Mouse (Mus musculus): ENCODE measurements around the gene Ccrl2. TPM values are rescaled to one million over a fixed set of nuclear protein-coding genes. Genes with fewer than 3 reads are reported as not detected.

Gene Ccrl2
- polyA plus RNA-seq, 1 experiment = not detected

GRCm38 (mm10) chr9:111072971-111073370, 15.7 kb upstream of the Ccrl2 start:
- TF ChIP-seq POLR2A (IDR thresholded peaks at IDR 0.05; ENCODE audit: insufficient read depth, low read depth, low read length) (no peak), CTCF (IDR thresholded peaks at IDR 0.05; ENCODE audit: insufficient read depth, low read depth, low read length) (no peak)
- Histone ChIP-seq H3K27ac (ENCODE audit: insufficient read depth, low read depth, low read length) (no peak overlapping the region), H3K4me1 (ENCODE audit: control insufficient read depth, insufficient read depth, low read length) (no peaks in the 10 kb centered on the region), H3K4me3 (ENCODE audit: insufficient read depth, low read depth, low read length) (no peak overlapping the region)
- WGBS = 82% methylated on average over 4 of the region's 4 CpGs

- Histone ChIP-seq H3K4me1 (ENCODE audit: control insufficient read depth, insufficient read depth, low read length) (no peaks in the 10 kb centered on the region), H3K4me3 (ENCODE audit: insufficient read depth, low read depth, low read length) (no peak overlapping the region), H3K27ac (ENCODE audit: insufficient read depth, low read depth, low read length) (no peak overlapping the region)
- 52% methylated on average over 7 of the region's 7 CpGs for WGBS
- TF ChIP-seq CTCF (IDR thresholded peaks at IDR 0.05; ENCODE audit: insufficient read depth, low read depth, low read length) = no peak
- no peak for TF ChIP-seq POLR2A (IDR thresholded peaks at IDR 0.05; ENCODE audit: insufficient read depth, low read depth, low read length)
These were observed 14.9 kb upstream of the Ccrl2 start for GRCm38 (mm10) chr9:111072175-111072574.

GRCm38 (mm10) chr9:111070546-111070961, 13.2 kb upstream of the Ccrl2 start:
- no peak overlapping the region for H3K4me3 ChIP-seq (ENCODE audit: insufficient read depth, low read depth, low read length)
- H3K4me1 ChIP-seq (ENCODE audit: control insufficient read depth, insufficient read depth, low read length) = no peaks in the 10 kb centered on the region
- no peak overlapping the region for H3K27ac ChIP-seq (ENCODE audit: insufficient read depth, low read depth, low read length)
- no peak for TF ChIP-seq POLR2A (IDR thresholded peaks at IDR 0.05; ENCODE audit: insufficient read depth, low read depth, low read length)
- TF ChIP-seq CTCF (IDR thresholded peaks at IDR 0.05; ENCODE audit: insufficient read depth, low read depth, low read length) = no peak
- 44% methylated on average over 4 of the region's 4 CpGs for WGBS

GRCm38 (mm10) chr9:111067052-111067451, 9.7 kb upstream of the Ccrl2 start:
- Histone ChIP-seq H3K4me1 (ENCODE audit: control insufficient read depth, insufficient read depth, low read length) (no peaks in the 10 kb centered on the region), H3K27ac (ENCODE audit: insufficient read depth, low read depth, low read length) (no peak overlapping the region), H3K4me3 (ENCODE audit: insufficient read depth, low read depth, low read length) (no peak overlapping the region)
- TF ChIP-seq POLR2A (IDR thresholded peaks at IDR 0.05; ENCODE audit: insufficient read depth, low read depth, low read length) (no peak), CTCF (IDR thresholded peaks at IDR 0.05; ENCODE audit: insufficient read depth, low read depth, low read length) (no peak)
- WGBS = 91% methylated on average over 4 of the region's 4 CpGs

- 92% methylated on average over 5 of the region's 5 CpGs for WGBS
- no peak overlapping the region for H3K27ac ChIP-seq (ENCODE audit: insufficient read depth, low read depth, low read length)
- H3K4me1 ChIP-seq (ENCODE audit: control insufficient read depth, insufficient read depth, low read length) = no peaks in the 10 kb centered on the region
- no peak overlapping the region for H3K4me3 ChIP-seq (ENCODE audit: insufficient read depth, low read depth, low read length)
- no peak for TF ChIP-seq POLR2A (IDR thresholded peaks at IDR 0.05; ENCODE audit: insufficient read depth, low read depth, low read length)
- TF ChIP-seq CTCF (IDR thresholded peaks at IDR 0.05; ENCODE audit: insufficient read depth, low read depth, low read length) = no peak
These were observed 5.5 kb upstream of the Ccrl2 start for GRCm38 (mm10) chr9:111062840-111063239.

- TF ChIP-seq POLR2A (IDR thresholded peaks at IDR 0.05; ENCODE audit: insufficient read depth, low read depth, low read length) (no peak), CTCF (IDR thresholded peaks at IDR 0.05; ENCODE audit: insufficient read depth, low read depth, low read length) (no peak)
- Histone ChIP-seq H3K4me3 (ENCODE audit: insufficient read depth, low read depth, low read length) (no peak overlapping the region), H3K27ac (ENCODE audit: insufficient read depth, low read depth, low read length) (no peak overlapping the region), H3K4me1 (ENCODE audit: control insufficient read depth, insufficient read depth, low read length) (peaks cover 22% of the 10 kb centered on the region)
- WGBS = 88% methylated on average over 10 of the region's 10 CpGs
These were observed 1.7 kb upstream of the Ccrl2 start for GRCm38 (mm10) chr9:111058943-111059556.

- 70% methylated on average over 14 of the region's 14 CpGs for WGBS
- Histone ChIP-seq H3K27ac (ENCODE audit: insufficient read depth, low read depth, low read length) (no peak overlapping the region), H3K4me3 (ENCODE audit: insufficient read depth, low read depth, low read length) (no peak overlapping the region), H3K4me1 (ENCODE audit: control insufficient read depth, insufficient read depth, low read length) (peaks cover 22% of the 10 kb centered on the region)
- TF ChIP-seq POLR2A (IDR thresholded peaks at IDR 0.05; ENCODE audit: insufficient read depth, low read depth, low read length) = no peak
- no peak for TF ChIP-seq CTCF (IDR thresholded peaks at IDR 0.05; ENCODE audit: insufficient read depth, low read depth, low read length)
These were observed 438 bp upstream of the Ccrl2 start for GRCm38 (mm10) chr9:111057544-111058370.

GRCm38 (mm10) chr9:111056519-111056797, 861 bp downstream of the Ccrl2 start:
- Histone ChIP-seq H3K27ac (ENCODE audit: insufficient read depth, low read depth, low read length) (no peak overlapping the region), H3K4me3 (ENCODE audit: insufficient read depth, low read depth, low read length) (peak overlapping the region; percentile 42), H3K4me1 (ENCODE audit: control insufficient read depth, insufficient read depth, low read length) (peaks cover 22% of the 10 kb centered on the region)
- WGBS = 15% methylated on average over 11 of the region's 11 CpGs
- TF ChIP-seq CTCF (IDR thresholded peaks at IDR 0.05; ENCODE audit: insufficient read depth, low read depth, low read length) = no peak
- no peak for TF ChIP-seq POLR2A (IDR thresholded peaks at IDR 0.05; ENCODE audit: insufficient read depth, low read depth, low read length)

GRCm38 (mm10) chr9:111055800-111056518, 1.4 kb downstream of the Ccrl2 start:
- 75% methylated on average over 29 of the region's 29 CpGs for WGBS
- TF ChIP-seq CTCF (IDR thresholded peaks at IDR 0.05; ENCODE audit: insufficient read depth, low read depth, low read length) (no peak), POLR2A (IDR thresholded peaks at IDR 0.05; ENCODE audit: insufficient read depth, low read depth, low read length) (no peak)
- peak overlapping the region; percentile 19; the same call in 1 of the 2 replicates for H3K4me3 ChIP-seq (ENCODE audit: insufficient read depth, low read depth, low read length)

More at GRCm38 (mm10) chr9:111055800-111056518, 1.4 kb downstream of the Ccrl2 start:
- H3K4me1 ChIP-seq (ENCODE audit: control insufficient read depth, insufficient read depth, low read length) = peaks cover 22% of the 10 kb centered on the region
- no peak overlapping the region for H3K27ac ChIP-seq (ENCODE audit: insufficient read depth, low read depth, low read length)

All from olfactory bulb, adult 2 months (tissue).